8 mouse cellular contexts compared by ENCODE assay signal in genomic region chr1:182376221-182376620, GRCm38 (mm10). TPM values are rescaled to one million over a fixed set of nuclear protein-coding genes. Genes with fewer than 3 reads are reported as not detected.
A peak's percentile ranks its signal among the peaks of the same experiment; 100 is the strongest.
DNase-seq lines count a peak whose midpoint lies in the region; ATAC-seq and TF ChIP-seq lines count a peak whose summit lies in the region.

No protein-coding gene starts in this region.

- peak; percentile 34 for DNase-seq in lung, adult 2 months
- no peak for DNase-seq in lung, postnatal 25 days (ENCODE audit: low spot score)
- peak; percentile 79 for DNase-seq in mesoderm, embryonic 11.5 days (ENCODE audit: low read depth, low spot score)
- DNase-seq in urinary bladder, postnatal 36 days (ENCODE audit: low spot score in 2 of 2) = no peak

- H3K4me1 ChIP-seq in lung, adult 2 months (ENCODE audit: control insufficient read depth, insufficient read depth, low read length) = no peaks in the 10 kb centered on the region
- H3K4me1 ChIP-seq in bone marrow macrophage, adult 2 months (ENCODE audit: control insufficient read depth, insufficient read depth, low read length) = peaks cover 27% of the 10 kb centered on the region
- H3K4me1 ChIP-seq in embryonic facial prominence, embryonic 13.5 days = no peaks in the 10 kb centered on the region

- TF ChIP-seq POLR2A in lung, adult 2 months (IDR thresholded peaks at IDR 0.05; ENCODE audit: borderline replicate concordance, extremely low read depth, low read depth, low read length) = no peak
- TF ChIP-seq POLR2A in bone marrow macrophage, adult 2 months (IDR thresholded peaks at IDR 0.05; ENCODE audit: borderline replicate concordance, low read depth, low read length) = no peak

- peak; percentile 33; the same call in 1 of the 2 replicates for TF ChIP-seq CTCF in lung, adult 2 months (IDR thresholded peaks at IDR 0.05; ENCODE audit: insufficient read depth, low read length)
- TF ChIP-seq CTCF in bone marrow macrophage, adult 2 months (IDR thresholded peaks at IDR 0.05; ENCODE audit: low read depth, low read length) = peak; percentile 79

- no peaks in the 10 kb centered on the region; the same call in 1 of the 2 replicates for H3K27me3 ChIP-seq in embryonic facial prominence, embryonic 13.5 days

- no peaks in the 10 kb centered on the region for H3K36me3 ChIP-seq in embryonic facial prominence, embryonic 13.5 days

- 27% methylated on average over 8 of the region's 8 CpGs for WGBS in lung, adult 2 months
- WGBS in embryonic facial prominence, embryonic 13.5 days = 29% methylated on average over 8 of the region's 8 CpGs

- 0 out of 2 replicates have a peak overlapping the region, but pooled peaks have one; percentile 20 for H3K4me2 ChIP-seq in embryonic facial prominence, embryonic 13.5 days

- H3K9me3 ChIP-seq in embryonic facial prominence, embryonic 13.5 days = no peaks in the 10 kb centered on the region

- no peak overlapping the region for H3K27ac ChIP-seq in bone marrow macrophage, adult 2 months (ENCODE audit: insufficient read depth, low read depth, low read length)
- H3K27ac ChIP-seq in embryonic facial prominence, embryonic 13.5 days = no peak overlapping the region

- no peak overlapping the region for H3K9ac ChIP-seq in embryonic facial prominence, embryonic 13.5 days

- no peak for ATAC-seq in embryonic facial prominence, embryonic 13.5 days (ENCODE audit: insufficient number of reproducible peaks, insufficient read depth, low FRiP score, low TSS enrichment, low read depth)
- peak; percentile 46 for ATAC-seq in inflammation-experienced regulatory T-cells, adult 6 months
- ATAC-seq in monocyte, adult 5-6 weeks (replicated peaks; ENCODE audit: insufficient number of reproducible peaks, low FRiP score, low TSS enrichment, poor library complexity, severe bottlenecking) = no peak

- H3K4me3 ChIP-seq in lung, adult 2 months (replicated peaks; ENCODE audit: extremely low read depth, low read depth, low read length) = no peak overlapping the region
- no peak overlapping the region for H3K4me3 ChIP-seq in bone marrow macrophage, adult 2 months (ENCODE audit: insufficient read depth, low read length)
- H3K4me3 ChIP-seq in embryonic facial prominence, embryonic 13.5 days = no peak overlapping the region

RNA-seq across cellular contexts. Expression of gene Trp53bp2, which starts 32.8 kb away (rescaled TPM):
- 43.0 and 65.1 TPM in 2 replicates for polyA plus RNA-seq in lung, adult 2 months (2012; rRNA removed)
- 10.9 and 12.5 TPM in 2 replicates for polyA plus RNA-seq in bone marrow macrophage, adult 2 months (2012; ENCODE audit: insufficient read depth, insufficient read length, missing spikeins)
- 25.2 and 26.5 TPM in 2 replicates for polyA plus RNA-seq in embryonic facial prominence, embryonic 13.5 days (2015; fragmentation: Nextera tagmentation; extraction: Ambion mirVana)
- polyA plus RNA-seq in inflammation-experienced regulatory T-cells, adult 6 months (2017; shearing (Covaris generic)) = 1 to 10 TPM; 6.5 to 7.5 (median 6.6) TPM
- total RNA-seq in monocyte, adult 5-6 weeks (2017) = 14.7 to 27.1 TPM (median 23.8 TPM) in 3 replicates

RNA-seq across cellular contexts. Expression of gene Fbxo28, which starts 34.8 kb away (rescaled TPM):
- polyA plus RNA-seq in lung, adult 2 months (2012; rRNA removed) = 9.0 and 11.2 TPM in 2 replicates
- 18.6 and 23.6 TPM in 2 replicates for polyA plus RNA-seq in bone marrow macrophage, adult 2 months (2012; ENCODE audit: insufficient read depth, insufficient read length, missing spikeins)
- polyA plus RNA-seq in embryonic facial prominence, embryonic 13.5 days (2015; fragmentation: Nextera tagmentation; extraction: Ambion mirVana) = 18.1 and 22.3 TPM in 2 replicates
- 1 to 10 TPM; 6.0 to 8.2 (median 6.7) TPM for polyA plus RNA-seq in inflammation-experienced regulatory T-cells, adult 6 months (2017; shearing (Covaris generic))
- 35.3 to 43.4 TPM (median 37.8 TPM) in 3 replicates for total RNA-seq in monocyte, adult 5-6 weeks (2017)

Comparison
In these comparisons a context has a peak if more than half of its experiments do, and no peak if none do; other contexts are left out.
1. DNase-seq: peak in lung, adult 2 months (single experiment) and mesoderm, embryonic 11.5 days (single experiment); none in lung, postnatal 25 days (single experiment) and urinary bladder, postnatal 36 days (0 of 2).